In genomic region chr11:75172151-75173094, GRCm38 (mm10) we compare ENCODE assay signal across 7 mouse cellular contexts. TPM values are rescaled to one million over a fixed set of nuclear protein-coding genes. Genes with fewer than 3 reads are reported as not detected.
DNase-seq lines count a peak whose midpoint lies in the region; ATAC-seq and TF ChIP-seq lines count a peak whose summit lies in the region.

No protein-coding gene starts in this region.

- under 1% methylated on average over 73 of the region's 75 CpGs for WGBS in lung, adult 2 months
- under 1% methylated on average over 75 of the region's 75 CpGs for WGBS in embryonic facial prominence, embryonic 13.5 days
- under 1% methylated on average over 75 of the region's 75 CpGs for WGBS in midbrain, embryonic 11.5 days

- 0 out of 2 replicates have a peak overlapping the region, but pooled peaks have one; percentile 46 for H3K9ac ChIP-seq in embryonic facial prominence, embryonic 13.5 days
- peak overlapping the region; percentile 3; the same call in 1 of the 2 replicates for H3K9ac ChIP-seq in midbrain, embryonic 11.5 days (ENCODE audit: low read length)

- peaks cover 4% of the 10 kb centered on the region; the same call in 1 of the 2 replicates for H3K36me3 ChIP-seq in embryonic facial prominence, embryonic 13.5 days
- H3K36me3 ChIP-seq in midbrain, embryonic 11.5 days (ENCODE audit: control insufficient read depth, insufficient read depth, low read length) = no peaks in the 10 kb centered on the region; the same call in 1 of the 2 replicates

- peaks cover 13% of the 10 kb centered on the region for H3K4me1 ChIP-seq in lung, adult 2 months (ENCODE audit: control insufficient read depth, insufficient read depth, low read length)
- peaks cover 62% of the 10 kb centered on the region for H3K4me1 ChIP-seq in embryonic facial prominence, embryonic 13.5 days
- H3K4me1 ChIP-seq in midbrain, embryonic 11.5 days (ENCODE audit: control insufficient read depth, insufficient read depth, low read length) = peaks cover 41% of the 10 kb centered on the region

- peak overlapping the region; percentile 39 for H3K4me3 ChIP-seq in lung, adult 2 months (replicated peaks; ENCODE audit: extremely low read depth, low read depth, low read length)
- peak overlapping the region; percentile 59 for H3K4me3 ChIP-seq in embryonic facial prominence, embryonic 13.5 days
- peak overlapping the region; percentile 41 for H3K4me3 ChIP-seq in midbrain, embryonic 11.5 days (ENCODE audit: low read depth, low read length)

- peak overlapping the region; percentile 89 for H3K4me2 ChIP-seq in embryonic facial prominence, embryonic 13.5 days
- peak overlapping the region; percentile 57 for H3K4me2 ChIP-seq in midbrain, embryonic 11.5 days

- TF ChIP-seq CTCF in lung, adult 2 months (IDR thresholded peaks at IDR 0.05; ENCODE audit: insufficient read depth, low read length) = no peak

- no peak overlapping the region for H3K27ac ChIP-seq in embryonic facial prominence, embryonic 13.5 days
- no peak overlapping the region for H3K27ac ChIP-seq in midbrain, embryonic 11.5 days (ENCODE audit: low read depth, low read length)

- TF ChIP-seq POLR2A in lung, adult 2 months (IDR thresholded peaks at IDR 0.05; ENCODE audit: borderline replicate concordance, extremely low read depth, low read depth, low read length) = no peak

- no peak for DNase-seq in lung, adult 2 months
- DNase-seq in lung, adult 18-20 months = no peak
- peak; percentile 91 for DNase-seq in brain, adult 2 months (ENCODE audit: low read depth, low spot score)
- peak; percentile 77 for DNase-seq in induced T-regulatory cell, adult 2 months (ENCODE audit: low read depth)
- peak; percentile 92 for DNase-seq in midbrain, embryonic 11.5 days (ENCODE audit: low spot score, missing footprints)
- DNase-seq in testis, postnatal 10 days (ENCODE audit: low spot score) = peak; percentile 58

- H3K9me3 ChIP-seq in embryonic facial prominence, embryonic 13.5 days = no peaks in the 10 kb centered on the region
- H3K9me3 ChIP-seq in midbrain, embryonic 11.5 days (ENCODE audit: control insufficient read depth, low read length) = no peaks in the 10 kb centered on the region

- no peak; the same call in 1 of the 2 replicates for ATAC-seq in embryonic facial prominence, embryonic 13.5 days (ENCODE audit: insufficient number of reproducible peaks, insufficient read depth, low FRiP score, low TSS enrichment, low read depth)
- no peak for ATAC-seq in midbrain, embryonic 11.5 days (ENCODE audit: low FRiP score)

- H3K27me3 ChIP-seq in embryonic facial prominence, embryonic 13.5 days = peaks cover 66% of the 10 kb centered on the region
- peaks cover 59% of the 10 kb centered on the region for H3K27me3 ChIP-seq in midbrain, embryonic 11.5 days (ENCODE audit: control insufficient read depth, insufficient read depth, low read length)

RNA-seq across cellular contexts. Expression of gene Hic1, which starts 3.1 kb away (rescaled TPM):
- 21.4 and 33.8 TPM in 2 replicates for polyA plus RNA-seq in lung, adult 2 months (2012; rRNA removed)
- polyA plus RNA-seq in embryonic facial prominence, embryonic 13.5 days (2015; fragmentation: Nextera tagmentation; extraction: Ambion mirVana) = 8.2 and 9.7 TPM in 2 replicates
- 0.34 and 0.57 TPM in 2 replicates for polyA plus RNA-seq in midbrain, embryonic 11.5 days (2014; fragmentation: Nextera tagmentation; extraction: Ambion mirVana)

RNA-seq across cellular contexts. Expression of gene Ovca2, which starts 6.2 kb away (rescaled TPM):
- 15.3 and 21.1 TPM in 2 replicates for polyA plus RNA-seq in lung, adult 2 months (2012; rRNA removed)
- polyA plus RNA-seq in embryonic facial prominence, embryonic 13.5 days (2015; fragmentation: Nextera tagmentation; extraction: Ambion mirVana) = 28.7 and 30.4 TPM in 2 replicates
- polyA plus RNA-seq in midbrain, embryonic 11.5 days (2014; fragmentation: Nextera tagmentation; extraction: Ambion mirVana) = 28.5 and 29.8 TPM in 2 replicates

RNA-seq across cellular contexts. Expression of gene Dph1, which starts 18.6 kb away (rescaled TPM):
- polyA plus RNA-seq in lung, adult 2 months (2012; rRNA removed) = 21.0 and 25.7 TPM in 2 replicates
- 20.8 and 24.5 TPM in 2 replicates for polyA plus RNA-seq in embryonic facial prominence, embryonic 13.5 days (2015; fragmentation: Nextera tagmentation; extraction: Ambion mirVana)
- polyA plus RNA-seq in midbrain, embryonic 11.5 days (2014; fragmentation: Nextera tagmentation; extraction: Ambion mirVana) = 15.3 and 17.3 TPM in 2 replicates

RNA-seq across cellular contexts. Expression of gene Rtn4rl1, which starts 21.2 kb away (rescaled TPM):
- 11.6 and 12.5 TPM in 2 replicates for polyA plus RNA-seq in lung, adult 2 months (2012; rRNA removed)
- polyA plus RNA-seq in embryonic facial prominence, embryonic 13.5 days (2015; fragmentation: Nextera tagmentation; extraction: Ambion mirVana) = 6.0 and 7.1 TPM in 2 replicates
- polyA plus RNA-seq in midbrain, embryonic 11.5 days (2014; fragmentation: Nextera tagmentation; extraction: Ambion mirVana) = 4.6 TPM in 2 replicates

Comparison
In these comparisons a context has a peak if more than half of its experiments do, and no peak if none do; other contexts are left out.
1. DNase-seq: peak in brain, adult 2 months (single experiment), induced T-regulatory cell, adult 2 months (single experiment), midbrain, embryonic 11.5 days (single experiment) and testis, postnatal 10 days (single experiment); none in lung, adult 2 months (single experiment) and lung, adult 18-20 months (0 of 2).
2. Peak in every context shown above with its lines, with median percentiles within 50 percentile points of each other: H3K4me3 ChIP-seq.